Mouse (Mus musculus) heart, embryonic 14.5 days (tissue): ENCODE results near the gene Rnf150. TPM values are rescaled to one million over a fixed set of nuclear protein-coding genes. Genes with fewer than 3 reads are reported as not detected.

Experiments used
- ATAC-seq: fragments of 200-750 bp; cut with Nextera tagmentation; 2 replicates; pipeline ENCODE4 v1.8.0; 2017; ENCODE audit warnings: low read depth, moderate TSS enrichment; ENCODE audit not compliant: insufficient number of reproducible peaks, insufficient read depth, low FRiP score
- H3K27ac ChIP-seq, 2 experiments: fragments of 200-500 bp in 1 of 2; fragments of 300-500 bp in 1 of 2; sonication (generic) in 1 of 2; replicated peaks in 1 of 2; 2 replicates each; pipeline ENCODE4 v1.5.1; 2012 to 2014; ENCODE audit warnings: low read depth in 2 of 2, low read length in 2 of 2, control low read depth in 1 of 2, mild to moderate bottlenecking in 1 of 2, mixed read lengths in 1 of 2; ENCODE audit not compliant: control insufficient read depth in 1 of 2, insufficient read depth in 1 of 2
- H3K27me3 ChIP-seq: fragments of 300-500 bp; sonication (generic); 2 replicates; pipeline ENCODE4 v1.6.1; 2014; ENCODE audit warnings: mild to moderate bottlenecking, low read length, control low read depth; ENCODE audit not compliant: control insufficient read depth, insufficient read depth
- H3K36me3 ChIP-seq: fragments of 300-500 bp; sonication (generic); 2 replicates; pipeline ENCODE4 v1.6.1; 2014; ENCODE audit warnings: mild to moderate bottlenecking, control low read depth, low read length, mixed read lengths; ENCODE audit not compliant: control insufficient read depth, insufficient read depth
- H3K4me1 ChIP-seq, 2 experiments: fragments of 200-500 bp in 1 of 2; fragments of 300-500 bp in 1 of 2; sonication (generic) in 1 of 2; 2 replicates each; pipeline ENCODE4 v1.6.1; 2012 to 2014; ENCODE audit warnings: low read length in 2 of 2, control low read depth in 1 of 2, mixed read lengths in 1 of 2; ENCODE audit not compliant: control insufficient read depth in 2 of 2, insufficient read depth in 2 of 2
- H3K4me2 ChIP-seq: fragments of 300-500 bp; sonication (generic); 2 replicates; pipeline ENCODE4 v1.6.1; 2014; ENCODE audit warnings: mild to moderate bottlenecking, low read length
- H3K4me3 ChIP-seq, 2 experiments: fragments of 200-500 bp in 1 of 2; fragments of 300-500 bp in 1 of 2; sonication (generic) in 1 of 2; 2 replicates each; pipeline ENCODE4 v1.5.1; 2012 to 2014; ENCODE audit warnings: low read length in 2 of 2, mild to moderate bottlenecking in 2 of 2, control low read depth in 1 of 2, low read depth in 1 of 2, moderate library complexity in 1 of 2; ENCODE audit not compliant: control insufficient read depth in 1 of 2, insufficient read depth in 1 of 2
- H3K9ac ChIP-seq: fragments of 300-500 bp; sonication (generic); 2 replicates; pipeline ENCODE4 v1.6.1; 2014; ENCODE audit warnings: mild to moderate bottlenecking, low read length
- H3K9me3 ChIP-seq: fragments of 300-500 bp; sonication (generic); 2 replicates; pipeline ENCODE4 v1.6.1; 2016; ENCODE audit warnings: low read length, control low read depth; ENCODE audit not compliant: control insufficient read depth
- WGBS: fragments of 180-500 bp; shearing (Covaris S2); extraction: QIAGEN DNeasy Blood & Tissue Kit; methylation state at CpG from one replicate; pipeline ENCODE4 v1.1.7; 2014; 5-methylcytosine and 5-hydroxymethylcytosine counted together
- polyA plus RNA-seq: library from polyadenylated mRNA; unstranded; fragments of >200 nt; fragmentation: Nextera tagmentation; extraction: Ambion mirVana; gene quantifications from 2 replicates; pipeline ENCODE4 v1.2.1, GENCODE M21; 2014

Rnf150 gene
- polyA plus RNA-seq, 1 experiment from 2014 or later = 0.92 TPM

GRCm38 (mm10) chr8:82943223-82944006 lies 80.3 kb downstream of the Rnf150 start:
- Histone ChIP-seq H3K27ac (no peak overlapping the region; a peak in 1 of 4 replicates), H3K4me3 (no peak overlapping the region), H3K4me2 (no peak overlapping the region), H3K9me3 (no peaks in the 10 kb centered on the region), H3K9ac (no peak overlapping the region), H3K4me1 (peaks cover 2 to 20% of the 10 kb centered on the region in 2 experiments; a peak in 3 of 4 replicates), H3K36me3 (no peaks in the 10 kb centered on the region), H3K27me3 (no peaks in the 10 kb centered on the region)
- 58% methylated on average over 6 of the region's 6 CpGs for WGBS
- no peak for ATAC-seq

GRCm38 (mm10) chr8:82945867-82946266 lies 82.7 kb downstream of the Rnf150 start:
- no peak for ATAC-seq
- 76% methylated on average over 3 of the region's 3 CpGs for WGBS

GRCm38 (mm10) chr8:82946658-82947057 lies 83.5 kb downstream of the Rnf150 start:
- Histone ChIP-seq H3K27me3 (no peaks in the 10 kb centered on the region), H3K4me2 (no peak overlapping the region)

More at GRCm38 (mm10) chr8:82945867-82946266, 82.7 kb downstream of the Rnf150 start:
- H3K9me3 ChIP-seq = no peaks in the 10 kb centered on the region
- H3K4me3 ChIP-seq = no peak overlapping the region
- no peak overlapping the region for H3K4me2 ChIP-seq
- no peak overlapping the region for H3K27ac ChIP-seq
- H3K4me1 ChIP-seq = peaks cover 2 to 5% of the 10 kb centered on the region in 2 experiments; a peak in 1 of 4 replicates
- H3K27me3 ChIP-seq = no peaks in the 10 kb centered on the region
- no peaks in the 10 kb centered on the region for H3K36me3 ChIP-seq
- H3K9ac ChIP-seq = no peak overlapping the region

GRCm38 (mm10) chr8:82955162-82955754 lies 92.1 kb downstream of the Rnf150 start:
- Histone ChIP-seq H3K36me3 (no peaks in the 10 kb centered on the region), H3K27ac (no peak overlapping the region), H3K4me2 (no peak overlapping the region), H3K9me3 (no peaks in the 10 kb centered on the region), H3K9ac (no peak overlapping the region), H3K4me3 (no peak overlapping the region), H3K4me1 (0 out of 4 replicates have a peak, but pooled peaks cover 0 to 2% of the 10 kb centered on the region in 2 experiments), H3K27me3 (no peaks in the 10 kb centered on the region)
- WGBS = 59% methylated on average over 7 of the region's 7 CpGs
- ATAC-seq = no peak

More at GRCm38 (mm10) chr8:82946658-82947057, 83.5 kb downstream of the Rnf150 start:
- H3K9ac ChIP-seq = no peak overlapping the region
- 0 out of 4 replicates have a peak, but pooled peaks cover 2 to 5% of the 10 kb centered on the region in 2 experiments for H3K4me1 ChIP-seq
- H3K4me3 ChIP-seq = no peak overlapping the region
- whole genome bisulfite sequencing = 63% methylated on average over 1 of the region's 1 CpGs
- H3K27ac ChIP-seq = no peak overlapping the region
- no peak for ATAC-seq
- no peaks in the 10 kb centered on the region for H3K9me3 ChIP-seq
- H3K36me3 ChIP-seq = no peaks in the 10 kb centered on the region

GRCm38 (mm10) chr8:82959491-82959890 lies 96.3 kb downstream of the Rnf150 start:
- ATAC-seq = no peak

GRCm38 (mm10) chr8:82959980-82960610 lies 96.9 kb downstream of the Rnf150 start:
- H3K27me3 ChIP-seq = no peaks in the 10 kb centered on the region
- H3K4me3 ChIP-seq = no peak overlapping the region
- H3K9me3 ChIP-seq = no peaks in the 10 kb centered on the region
- H3K4me1 ChIP-seq = 0 out of 4 replicates have a peak, but pooled peaks cover 0 to 2% of the 10 kb centered on the region in 2 experiments
- H3K36me3 ChIP-seq = no peaks in the 10 kb centered on the region
- WGBS = 91% methylated on average over 2 of the region's 2 CpGs
- no peak overlapping the region for H3K4me2 ChIP-seq
- no peak overlapping the region for H3K9ac ChIP-seq
- no peak overlapping the region for H3K27ac ChIP-seq
- ATAC-seq = no peak

More at GRCm38 (mm10) chr8:82959491-82959890, 96.3 kb downstream of the Rnf150 start:
- 63% methylated on average over 3 of the region's 3 CpGs for WGBS
- Histone ChIP-seq H3K4me3 (no peak overlapping the region), H3K27ac (no peak overlapping the region), H3K4me1 (0 out of 4 replicates have a peak, but pooled peaks cover 0 to 2% of the 10 kb centered on the region in 2 experiments), H3K4me2 (no peak overlapping the region), H3K9ac (no peak overlapping the region), H3K9me3 (no peaks in the 10 kb centered on the region), H3K27me3 (no peaks in the 10 kb centered on the region), H3K36me3 (no peaks in the 10 kb centered on the region)

- Histone ChIP-seq H3K36me3 (no peaks in the 10 kb centered on the region), H3K27ac (no peak overlapping the region), H3K9ac (no peak overlapping the region), H3K27me3 (no peaks in the 10 kb centered on the region), H3K4me1 (peaks cover 11 to 25% of the 10 kb centered on the region in 2 experiments), H3K4me2 (no peak overlapping the region), H3K9me3 (no peaks in the 10 kb centered on the region), H3K4me3 (no peak overlapping the region)
- WGBS = 68% methylated on average over 2 of the region's 2 CpGs
- ATAC-seq = no peak
These were observed 101.4 kb downstream of the Rnf150 start for GRCm38 (mm10) chr8:82964537-82964936.
